Mouse (Mus musculus): Measurements from ENCODE around the gene Adam19. TPM values are rescaled to one million over a fixed set of nuclear protein-coding genes. Genes with fewer than 3 reads are reported as not detected.

The Adam19 gene
- polyA plus RNA-seq, 1 experiment: 22.8 TPM

GRCm38 (mm10) chr11:46090036-46090725 is 34.4 kb downstream of the Adam19 start:
- no peak for DNase-seq (ENCODE audit: low read depth)
- TF ChIP-seq POLR2A (IDR thresholded peaks at IDR 0.05; ENCODE audit: borderline replicate concordance, extremely low read depth, insufficient read depth, insufficient read length, poor library complexity, severe bottlenecking) (no peak), CTCF (IDR thresholded peaks at IDR 0.05; ENCODE audit: borderline replicate concordance, extremely low read depth, insufficient read depth, insufficient read length) (no peak)

DNA sequence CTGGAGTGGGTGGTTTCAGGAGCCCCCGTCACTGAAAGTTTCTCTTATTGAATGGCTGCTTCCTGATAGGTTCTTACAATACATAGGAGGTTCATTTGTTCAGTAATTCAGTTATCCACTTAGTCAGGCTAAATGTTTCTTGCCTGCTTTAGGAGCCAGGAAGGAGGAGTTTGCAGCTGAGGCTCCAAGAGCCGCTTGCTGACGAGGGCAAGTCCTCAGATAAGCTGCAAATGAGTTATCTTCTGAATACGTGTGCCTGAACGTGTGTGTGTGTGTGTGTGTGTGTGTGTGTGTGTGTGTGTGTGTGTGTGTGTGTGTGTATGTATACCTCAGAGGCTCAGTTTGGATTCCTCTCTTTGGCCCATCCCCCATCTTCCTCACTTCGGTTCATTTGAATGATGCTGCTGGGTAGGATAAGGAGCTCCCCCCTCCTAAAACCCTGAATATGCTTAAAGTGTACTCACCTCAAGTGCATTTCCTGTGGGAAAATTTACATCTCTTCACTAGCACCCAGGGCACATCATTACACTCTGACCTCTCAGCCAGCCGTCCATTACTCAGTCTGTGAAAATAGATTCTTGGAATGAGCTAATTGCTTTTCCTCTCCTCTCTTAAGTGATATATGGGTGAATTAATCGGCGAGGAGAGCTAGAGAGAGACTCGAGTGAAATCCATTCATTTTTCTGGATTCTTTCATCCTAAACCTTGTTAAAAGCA is 35.3 kb downstream of the Adam19 start:
- TF ChIP-seq CTCF (IDR thresholded peaks at IDR 0.05; ENCODE audit: borderline replicate concordance, extremely low read depth, insufficient read depth, insufficient read length) (no peak), POLR2A (IDR thresholded peaks at IDR 0.05; ENCODE audit: borderline replicate concordance, extremely low read depth, insufficient read depth, insufficient read length, poor library complexity, severe bottlenecking) (no peak)
- peak; percentile 27 for DNase-seq (ENCODE audit: low read depth)

DNA sequence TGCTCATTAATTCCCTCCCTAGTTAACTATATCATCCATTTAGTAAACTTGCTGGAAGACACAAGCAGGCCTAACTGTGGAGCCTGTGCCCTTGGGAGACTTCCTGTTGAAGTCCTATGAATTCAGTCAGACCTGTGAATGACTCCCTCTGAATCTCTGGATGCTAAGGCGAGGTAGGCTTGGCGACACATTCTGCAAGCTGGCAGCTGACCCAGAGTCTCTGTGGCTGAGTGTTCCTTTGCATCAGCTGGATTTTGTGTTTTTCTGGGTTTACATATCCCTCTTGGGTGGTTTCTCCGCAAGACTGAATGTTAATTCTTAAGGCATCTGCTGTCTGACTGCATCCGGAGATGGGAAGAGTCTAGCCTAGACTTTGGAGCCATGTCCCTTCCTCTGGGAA is 36.3 kb downstream of the Adam19 start:
- TF ChIP-seq POLR2A (IDR thresholded peaks at IDR 0.05; ENCODE audit: borderline replicate concordance, extremely low read depth, insufficient read depth, insufficient read length, poor library complexity, severe bottlenecking) (no peak), CTCF (IDR thresholded peaks at IDR 0.05; ENCODE audit: borderline replicate concordance, extremely low read depth, insufficient read depth, insufficient read length) (no peak)
- DNase-seq (ENCODE audit: low read depth): no peak

DNA sequence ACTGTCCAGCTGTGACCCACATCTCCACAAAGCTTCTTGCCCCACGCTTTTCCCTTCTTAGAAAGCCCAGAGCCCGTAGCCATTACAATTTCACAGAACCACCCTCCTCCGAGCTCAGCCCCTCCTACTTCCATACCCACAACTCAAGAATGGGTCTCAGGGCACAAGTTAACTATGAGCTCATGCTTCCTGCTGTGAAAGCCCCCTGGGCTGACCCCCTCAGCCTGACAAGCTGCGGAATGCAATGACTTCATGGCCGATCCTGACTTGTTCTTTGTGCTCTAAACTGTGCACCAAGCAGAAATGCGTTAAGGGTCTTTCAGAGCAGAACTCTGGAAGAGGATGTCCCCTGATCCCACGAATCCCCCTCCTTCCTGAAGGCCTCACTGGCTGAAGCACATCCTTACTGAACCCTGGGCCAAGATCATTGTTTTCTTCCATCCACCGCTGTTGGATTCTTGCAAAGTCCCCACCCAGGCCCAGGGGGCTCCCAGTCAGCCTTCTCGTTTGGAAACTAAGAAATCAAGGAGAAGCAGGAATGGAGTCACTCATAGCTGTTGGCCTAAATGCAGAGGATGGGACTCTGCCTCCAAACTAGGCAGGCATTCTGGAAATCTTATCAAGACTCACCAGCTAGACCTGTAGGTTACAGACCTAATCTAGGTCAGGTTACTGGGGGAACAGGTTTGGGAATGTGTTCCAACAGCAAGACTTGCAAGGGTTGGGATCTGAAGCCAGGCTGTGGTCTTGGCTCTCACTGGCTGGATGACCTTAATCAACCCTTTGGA is 39.9 kb downstream of the Adam19 start:
- TF ChIP-seq CTCF (IDR thresholded peaks at IDR 0.05; ENCODE audit: borderline replicate concordance, extremely low read depth, insufficient read depth, insufficient read length) (no peak), POLR2A (IDR thresholded peaks at IDR 0.05; ENCODE audit: borderline replicate concordance, extremely low read depth, insufficient read depth, insufficient read length, poor library complexity, severe bottlenecking) (no peak)

GRCm38 (mm10) chr11:46096265-46096649 is 40.5 kb downstream of the Adam19 start:
- DNase-seq (ENCODE audit: low read depth): no peak
- no peak for TF ChIP-seq CTCF (IDR thresholded peaks at IDR 0.05; ENCODE audit: borderline replicate concordance, extremely low read depth, insufficient read depth, insufficient read length)
- TF ChIP-seq POLR2A (IDR thresholded peaks at IDR 0.05; ENCODE audit: borderline replicate concordance, extremely low read depth, insufficient read depth, insufficient read length, poor library complexity, severe bottlenecking): no peak

More for the DNA sequence above, 39.9 kb downstream of the Adam19 start:
- no peak for DNase-seq (ENCODE audit: low read depth)

DNA sequence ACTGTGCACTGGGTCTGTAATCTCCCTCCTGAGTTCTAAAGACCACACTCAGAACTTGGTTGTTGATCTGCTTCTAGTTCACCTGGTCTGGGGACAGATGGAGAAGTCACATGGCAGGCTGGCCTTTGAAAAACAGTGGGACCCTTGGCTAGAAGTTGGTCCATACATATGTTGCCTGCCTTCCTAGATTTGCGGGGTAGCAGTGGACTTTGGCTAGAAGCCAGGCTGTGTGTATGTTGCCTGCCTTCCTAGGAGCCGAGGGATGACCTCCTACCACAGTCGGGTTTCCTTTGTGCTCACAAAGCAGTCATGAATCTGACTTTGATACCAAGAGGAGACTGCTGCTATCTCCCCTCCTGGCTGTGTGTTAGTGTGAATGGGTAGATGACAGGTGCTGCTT is 41.3 kb downstream of the Adam19 start:
- DNase-seq (ENCODE audit: low read depth): no peak
- TF ChIP-seq CTCF (IDR thresholded peaks at IDR 0.05; ENCODE audit: borderline replicate concordance, extremely low read depth, insufficient read depth, insufficient read length) (no peak), POLR2A (IDR thresholded peaks at IDR 0.05; ENCODE audit: borderline replicate concordance, extremely low read depth, insufficient read depth, insufficient read length, poor library complexity, severe bottlenecking) (no peak)

GRCm38 (mm10) chr11:46102107-46102506 is 46.3 kb downstream of the Adam19 start:
- TF ChIP-seq POLR2A (IDR thresholded peaks at IDR 0.05; ENCODE audit: borderline replicate concordance, extremely low read depth, insufficient read depth, insufficient read length, poor library complexity, severe bottlenecking) (no peak), CTCF (IDR thresholded peaks at IDR 0.05; ENCODE audit: borderline replicate concordance, extremely low read depth, insufficient read depth, insufficient read length) (no peak)

DNA sequence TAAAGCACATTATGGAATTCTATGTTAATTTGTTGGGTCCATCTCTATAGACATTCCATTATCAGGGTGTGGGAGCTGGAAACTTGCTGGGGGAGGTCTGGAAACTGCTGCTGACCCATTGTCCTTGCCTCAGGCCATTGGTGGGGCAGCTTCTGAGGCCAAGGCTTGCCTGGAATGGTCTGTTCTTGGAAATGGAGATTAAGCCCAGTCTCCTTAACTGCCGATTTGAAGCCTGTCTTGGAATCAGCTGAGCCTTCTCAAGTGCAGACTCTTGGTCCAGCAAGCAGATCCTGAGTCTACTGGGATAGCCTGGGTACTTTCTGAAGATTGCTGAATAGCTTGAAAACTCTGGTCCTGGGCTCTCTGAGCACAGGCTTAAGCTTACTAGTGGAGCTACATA is 51.3 kb downstream of the Adam19 start:
- DNase-seq (ENCODE audit: low read depth): no peak
- TF ChIP-seq CTCF (IDR thresholded peaks at IDR 0.05; ENCODE audit: borderline replicate concordance, extremely low read depth, insufficient read depth, insufficient read length): no peak
- TF ChIP-seq POLR2A (IDR thresholded peaks at IDR 0.05; ENCODE audit: borderline replicate concordance, extremely low read depth, insufficient read depth, insufficient read length, poor library complexity, severe bottlenecking): no peak

More at GRCm38 (mm10) chr11:46102107-46102506, 46.3 kb downstream of the Adam19 start:
- no peak for DNase-seq (ENCODE audit: low read depth)

- TF ChIP-seq CTCF (IDR thresholded peaks at IDR 0.05; ENCODE audit: borderline replicate concordance, extremely low read depth, insufficient read depth, insufficient read length): no peak
- no peak for TF ChIP-seq POLR2A (IDR thresholded peaks at IDR 0.05; ENCODE audit: borderline replicate concordance, extremely low read depth, insufficient read depth, insufficient read length, poor library complexity, severe bottlenecking)
- DNase-seq (ENCODE audit: low read depth): peak; percentile 71
Measured at GRCm38 (mm10) chr11:46109206-46109605, 53.4 kb downstream of the Adam19 start.

- TF ChIP-seq POLR2A (IDR thresholded peaks at IDR 0.05; ENCODE audit: borderline replicate concordance, extremely low read depth, insufficient read depth, insufficient read length, poor library complexity, severe bottlenecking) (no peak), CTCF (IDR thresholded peaks at IDR 0.05; ENCODE audit: borderline replicate concordance, extremely low read depth, insufficient read depth, insufficient read length) (no peak)
- peak; percentile 39 for DNase-seq (ENCODE audit: low read depth)
Measured at GRCm38 (mm10) chr11:46110156-46110944, 54.6 kb downstream of the Adam19 start.

Measured in brain, embryonic 14.5 days (tissue).